Mouse (Mus musculus): ENCODE data around the gene Fis1. TPM values are rescaled to one million over a fixed set of nuclear protein-coding genes. Genes with fewer than 3 reads are reported as not detected.

Fis1 gene
- polyA plus RNA-seq, 1 experiment from 2014 or later = 280 TPM

DNA sequence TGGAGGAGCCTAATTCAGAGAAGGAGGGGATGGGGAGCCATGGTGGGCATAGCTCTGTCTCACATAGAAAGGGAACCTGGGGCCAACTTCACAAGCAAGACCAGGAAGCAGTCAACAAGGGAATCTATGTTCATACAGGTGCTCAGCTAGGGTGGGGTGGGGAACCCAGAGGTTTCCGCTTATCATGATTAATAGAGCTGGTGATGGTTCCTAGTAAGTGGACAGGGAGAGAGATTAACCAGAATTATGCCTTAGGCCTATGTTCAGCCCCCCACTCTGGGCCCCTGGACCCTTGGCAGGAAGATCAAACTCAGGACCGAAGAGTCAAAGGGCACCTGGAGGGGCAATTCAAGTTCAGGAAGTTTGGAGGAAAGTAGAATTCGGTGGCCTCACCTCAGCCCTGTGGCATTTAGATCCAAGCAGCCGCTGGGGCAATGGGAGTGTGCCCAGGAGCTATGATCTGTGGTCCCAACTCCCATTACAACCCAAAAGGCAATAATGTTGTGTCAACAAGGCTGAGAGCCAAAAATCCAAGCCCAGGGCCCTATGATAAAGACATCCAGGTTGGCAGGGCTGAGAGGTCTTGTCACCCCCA lies 13.9 kb downstream of the Fis1 start:
- no peak for TF ChIP-seq CTCF (IDR thresholded peaks at IDR 0.05)
- ATAC-seq = no peak
- no peaks in the 10 kb centered on the region for H3K27me3 ChIP-seq
- POLR2A ChIA-PET = interaction anchor here (0.7 kb wide), 2 partner anchors 13 to 20 kb away, joined by 3 read pairs; partner anchors contain the start of gene Plod3
- in situ Hi-C loops (cut with MboI; ENCODE audit: low pct_unique_long_range_greater_than_20kb) = no loop called here
- no peak for DNase-seq (ENCODE audit: low read depth, low spot score)
- CTCF ChIA-PET = interaction anchor here (1.6 to 4.0 kb wide), 2 partner anchors 13 to 37 kb away, joined by 4 to 14 read pairs; partner anchors contain the start of gene Fis1

DNA sequence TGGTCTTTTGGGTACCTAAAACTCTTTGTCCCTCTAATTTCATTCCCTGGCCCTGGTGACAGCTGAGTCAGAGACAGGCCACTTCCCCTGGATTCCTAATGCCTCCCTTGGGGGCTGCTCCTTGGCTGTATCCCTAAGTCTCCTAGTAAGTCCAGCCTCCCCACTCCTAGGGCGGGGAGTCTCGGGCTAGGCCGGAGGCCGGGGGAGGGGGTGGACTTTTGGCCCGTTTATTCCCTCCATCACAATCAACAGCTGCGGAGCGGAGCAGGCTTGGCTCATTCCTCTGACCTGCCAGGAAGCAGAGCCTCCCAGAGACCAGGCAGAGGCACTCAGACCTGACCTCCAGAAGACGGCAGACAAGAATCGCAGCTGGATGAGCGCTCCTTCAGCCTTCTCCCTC lies 14.5 kb downstream of the Fis1 start:
- ChIA-PET CTCF (interaction anchor here (1.2 to 4.0 kb wide), 4 partner anchors 8 to 38 kb away, joined by 3 to 32 read pairs (median 10); no protein-coding TSS in a partner anchor), POLR2A (no interaction called here)
- no peaks in the 10 kb centered on the region for H3K27me3 ChIP-seq
- in situ Hi-C loops (cut with MboI; ENCODE audit: low pct_unique_long_range_greater_than_20kb) = no loop called here
- TF ChIP-seq CTCF (IDR thresholded peaks at IDR 0.05) = no peak
- ATAC-seq (no peak), DNase-seq (ENCODE audit: low read depth, low spot score) (no peak)

DNA sequence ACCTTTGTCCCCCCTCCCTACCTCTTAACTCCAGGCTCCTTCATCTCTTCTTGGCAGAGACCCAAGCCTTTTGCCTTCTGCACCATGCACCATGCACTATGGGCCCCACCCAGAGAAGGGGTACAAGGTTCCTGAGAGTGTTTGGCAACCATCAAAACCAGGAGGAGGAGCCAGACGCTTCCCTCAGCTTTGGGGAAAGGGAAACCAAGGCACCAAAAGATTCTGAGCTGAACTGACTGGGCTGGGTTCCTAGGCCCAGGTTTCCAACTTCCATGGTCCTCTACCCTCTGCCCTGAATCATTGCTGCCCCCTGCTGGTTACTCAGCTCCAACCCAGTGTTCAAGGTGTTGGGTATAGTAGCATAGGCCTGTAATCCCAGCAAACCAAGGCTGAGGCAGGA lies 17.6 kb downstream of the Fis1 start:
- ChIA-PET CTCF (interaction anchor here (1.1 to 3.7 kb wide), 6 partner anchors 8 to 51 kb away, joined by 3 to 32 read pairs (median 6); partner anchors contain the start of gene Fis1), POLR2A (interaction anchor here (0.7 to 1.2 kb wide), 2 partner anchors 18 to 42 kb away, joined by 3 to 4 read pairs; partner anchors contain the start of gene Fis1)
- TF ChIP-seq CTCF (IDR thresholded peaks at IDR 0.05) = no peak
- in situ Hi-C loops (cut with MboI; ENCODE audit: low pct_unique_long_range_greater_than_20kb) = loop anchor here (5.0 kb wide), 1 partner anchor 48 kb away; no protein-coding TSS in a partner anchor
- ATAC-seq (peak; percentile 48), DNase-seq (ENCODE audit: low read depth, low spot score) (no peak)
- H3K27me3 ChIP-seq = no peaks in the 10 kb centered on the region

DNA sequence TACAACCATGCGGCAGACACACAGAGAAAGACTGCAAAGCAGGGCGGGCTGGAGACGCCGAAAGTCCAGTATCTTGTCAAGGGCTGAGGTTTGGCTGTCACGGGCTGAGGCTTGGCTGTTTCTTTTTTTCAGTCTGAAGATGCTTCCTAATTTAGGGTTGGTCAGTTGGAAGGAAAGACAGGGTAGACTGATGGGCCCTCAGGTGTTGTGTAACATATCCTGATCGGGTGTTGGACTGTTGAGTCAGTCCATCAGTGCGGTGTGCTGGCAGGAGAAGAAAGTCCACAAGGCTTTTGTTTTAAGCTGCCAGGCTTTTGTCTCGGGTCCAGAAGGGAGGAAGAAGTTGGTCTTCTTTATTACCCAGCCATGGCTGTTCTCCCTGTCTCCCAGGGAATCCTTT lies 20.6 kb downstream of the Fis1 start:
- TF ChIP-seq CTCF (IDR thresholded peaks at IDR 0.05) = no peak
- in situ Hi-C loops (cut with MboI; ENCODE audit: low pct_unique_long_range_greater_than_20kb) = loop anchor here (5.0 kb wide), 1 partner anchor 51 kb away; no protein-coding TSS in a partner anchor
- ChIA-PET POLR2A (interaction anchor here (0.7 kb wide), 1 partner anchor 44 kb away, joined by 3 read pairs; no protein-coding TSS in a partner anchor), CTCF (no interaction called here)
- no peaks in the 10 kb centered on the region for H3K27me3 ChIP-seq
- DNase-seq (ENCODE audit: low read depth, low spot score) = no peak
- no peak for ATAC-seq

DNA sequence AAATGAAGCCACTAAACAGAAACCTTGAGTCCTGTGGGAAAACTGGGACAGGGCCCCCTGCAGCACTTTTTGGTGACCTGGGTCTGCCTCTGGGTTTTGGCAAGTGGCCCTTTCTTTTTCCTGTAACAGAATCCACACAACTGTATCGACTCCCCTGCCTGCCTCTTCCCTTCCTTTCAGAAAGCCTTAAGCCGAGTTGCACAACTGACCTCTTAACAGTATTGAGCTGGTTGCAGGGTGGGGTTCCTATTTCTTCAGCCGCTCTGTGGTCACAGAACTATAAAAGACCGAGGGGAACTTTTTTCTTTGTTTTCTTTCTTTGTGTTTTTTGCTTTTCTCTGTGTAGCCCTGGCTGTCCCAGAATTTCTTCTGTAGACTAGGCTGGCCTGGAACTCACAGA lies 24.7 kb downstream of the Fis1 start:
- ATAC-seq (no peak), DNase-seq (ENCODE audit: low read depth, low spot score) (no peak)
- H3K27me3 ChIP-seq = no peaks in the 10 kb centered on the region
- in situ Hi-C loops (cut with MboI; ENCODE audit: low pct_unique_long_range_greater_than_20kb) = no loop called here
- CTCF ChIA-PET = interaction anchor here (1.9 kb wide), 1 partner anchor 42 kb away, joined by 4 read pairs; no protein-coding TSS in a partner anchor
- TF ChIP-seq CTCF (IDR thresholded peaks at IDR 0.05) = no peak
- POLR2A ChIA-PET = no interaction called here

DNA sequence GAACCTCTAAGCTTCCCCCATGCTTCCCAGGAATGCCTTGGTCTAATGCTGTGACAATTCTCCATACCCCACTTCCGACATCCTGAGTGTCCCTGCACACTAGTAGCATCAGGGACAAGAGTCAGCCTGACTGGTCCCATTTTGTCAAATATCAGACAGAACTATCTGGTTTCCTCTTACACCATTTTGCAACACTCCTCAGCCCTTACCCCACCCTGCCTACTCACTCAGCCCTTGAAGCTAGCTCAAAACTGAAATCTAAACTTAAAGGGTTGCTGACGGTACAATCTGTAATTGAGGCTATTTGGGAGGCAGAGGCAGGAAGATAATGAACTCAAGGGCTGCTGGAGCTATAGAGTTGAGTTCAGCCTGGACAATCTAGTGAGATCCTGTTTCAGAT lies 26.7 kb downstream of the Fis1 start:
- in situ Hi-C loops (cut with MboI; ENCODE audit: low pct_unique_long_range_greater_than_20kb) = no loop called here
- H3K27me3 ChIP-seq = no peaks in the 10 kb centered on the region
- ATAC-seq (no peak), DNase-seq (ENCODE audit: low read depth, low spot score) (no peak)
- TF ChIP-seq CTCF (IDR thresholded peaks at IDR 0.05) = no peak
- CTCF ChIA-PET = no interaction called here
- POLR2A ChIA-PET = interaction anchor here (1.5 kb wide), 1 partner anchor 13 kb away, joined by 3 read pairs; no protein-coding TSS in a partner anchor

DNA sequence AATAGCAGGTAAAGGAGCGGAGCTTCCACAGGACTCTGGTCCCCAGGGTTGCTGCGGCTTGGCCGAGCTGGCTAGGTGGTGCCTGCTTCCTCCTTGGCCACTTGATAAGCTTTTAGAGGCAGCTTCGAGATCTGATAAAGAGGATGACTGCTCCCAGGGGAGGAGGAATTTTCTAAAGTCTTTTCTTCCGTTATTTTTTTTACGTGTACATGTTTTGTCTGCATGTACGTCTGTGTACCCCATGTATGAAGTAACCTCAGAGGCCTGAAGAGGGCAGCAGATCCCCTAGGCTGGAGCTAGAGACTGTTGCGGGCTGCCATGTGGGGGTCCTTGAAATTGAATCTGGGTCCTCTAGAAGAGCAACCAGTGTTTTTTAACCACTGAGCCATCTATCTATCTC lies 27.9 kb downstream of the Fis1 start:
- no peak for DNase-seq (ENCODE audit: low read depth, low spot score)
- no peaks in the 10 kb centered on the region for H3K27me3 ChIP-seq
- in situ Hi-C loops (cut with MboI; ENCODE audit: low pct_unique_long_range_greater_than_20kb) = no loop called here
- ATAC-seq = no peak
- ChIA-PET CTCF (interaction anchor here (1.0 to 3.9 kb wide), 2 partner anchors 10 to 18 kb away, joined by 3 to 13 read pairs; no protein-coding TSS in a partner anchor), POLR2A (interaction anchor here (0.6 to 1.5 kb wide), 2 partner anchors 14 to 40 kb away, joined by 3 read pairs; no protein-coding TSS in a partner anchor)
- TF ChIP-seq CTCF (IDR thresholded peaks at IDR 0.05) = no peak

DNA sequence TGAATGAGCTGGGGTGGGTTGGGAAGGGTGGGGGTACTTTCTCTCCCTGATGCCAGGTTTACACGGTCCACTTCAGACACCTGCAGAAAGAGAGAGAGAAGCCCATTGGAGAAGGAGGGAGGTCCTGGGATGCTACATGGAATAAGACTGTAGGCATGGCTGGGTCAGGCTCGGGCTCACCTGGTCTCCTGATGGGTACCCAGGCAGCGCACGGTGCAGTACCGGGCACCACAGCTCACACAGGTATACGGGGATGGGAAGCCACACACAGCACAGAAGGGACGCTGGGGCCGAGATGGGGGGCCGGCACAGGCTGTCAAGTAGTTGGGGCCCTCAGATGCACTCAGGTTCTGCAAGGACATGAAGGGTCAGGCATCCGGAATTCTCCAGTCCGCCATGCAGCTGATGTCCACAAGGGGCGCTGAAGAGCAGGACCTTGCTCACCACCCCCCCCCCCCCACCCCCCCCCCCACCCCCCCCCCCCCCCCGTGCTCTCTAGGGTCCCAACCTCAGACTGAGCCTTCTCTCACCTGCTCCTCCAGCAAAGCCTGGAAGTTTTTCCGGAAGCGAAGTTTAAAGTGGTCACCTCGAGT lies 29.4 kb downstream of the Fis1 start:
- in situ Hi-C loops (cut with MboI; ENCODE audit: low pct_unique_long_range_greater_than_20kb) = no loop called here
- TF ChIP-seq CTCF (IDR thresholded peaks at IDR 0.05) = no peak
- no peaks in the 10 kb centered on the region for H3K27me3 ChIP-seq
- ChIA-PET CTCF (interaction anchor here (0.7 to 3.9 kb wide), 6 partner anchors 13 to 23 kb away, joined by 3 to 13 read pairs (median 3); no protein-coding TSS in a partner anchor), POLR2A (no interaction called here)
- ATAC-seq (no peak), DNase-seq (ENCODE audit: low read depth, low spot score) (no peak)

DNA sequence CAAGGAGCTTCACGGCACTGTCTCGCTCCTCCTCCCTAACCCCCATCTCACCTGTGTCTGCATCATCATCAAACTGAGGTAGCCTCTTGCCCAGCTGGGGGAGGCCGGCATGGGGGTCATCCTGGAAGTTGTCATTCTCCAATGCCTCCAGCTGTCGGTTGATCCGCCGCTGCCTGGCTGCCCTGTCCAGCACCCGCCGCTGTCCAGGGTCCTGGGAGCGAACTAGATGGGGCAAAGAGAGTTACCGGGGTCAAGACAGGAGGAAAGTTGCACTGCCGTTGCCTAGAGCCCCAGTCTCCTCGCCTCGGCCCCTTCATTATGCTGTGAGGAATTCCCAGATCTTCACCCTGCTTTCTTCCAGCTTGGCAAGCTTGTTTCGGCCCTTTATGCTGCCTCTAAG lies 31.8 kb downstream of the Fis1 start:
- CTCF ChIA-PET = interaction anchor here (1.3 kb wide), 1 partner anchor 15 kb away, joined by 3 read pairs; no protein-coding TSS in a partner anchor
- in situ Hi-C loops (cut with MboI; ENCODE audit: low pct_unique_long_range_greater_than_20kb) = no loop called here
- H3K27me3 ChIP-seq = no peaks in the 10 kb centered on the region
- POLR2A ChIA-PET = no interaction called here
- TF ChIP-seq CTCF (IDR thresholded peaks at IDR 0.05) = no peak
- ATAC-seq (no peak), DNase-seq (ENCODE audit: low read depth, low spot score) (no peak)

DNA sequence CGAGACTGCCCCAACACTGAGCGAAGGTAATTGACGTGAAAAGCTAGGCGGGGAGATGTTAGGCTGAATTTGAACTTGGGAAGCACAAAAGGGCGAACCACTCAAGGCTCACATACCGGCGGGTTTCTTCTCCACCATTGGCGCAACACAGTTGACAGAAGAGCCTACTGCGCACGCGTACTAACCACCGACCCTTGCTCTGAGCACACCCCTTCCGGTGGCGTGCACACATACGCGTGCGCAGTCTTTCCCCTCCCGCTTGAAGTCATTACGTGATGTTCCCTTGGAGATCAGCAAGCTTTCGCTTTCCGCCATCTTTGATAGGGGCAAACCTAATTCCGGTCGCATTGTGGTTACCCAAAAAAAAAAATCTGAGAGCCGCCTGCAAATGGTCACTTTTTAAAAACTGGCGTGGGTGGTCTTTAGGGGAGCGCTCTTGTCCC lies 33.6 kb downstream of the Fis1 start, which contains the start of gene Plod3:
Plod3 (plus strand) TSS at position 325 of the 443 bp plus-strand sequence.
- no peak for TF ChIP-seq CTCF (IDR thresholded peaks at IDR 0.05)
- H3K27me3 ChIP-seq = no peaks in the 10 kb centered on the region
- DNase-seq (ENCODE audit: low read depth, low spot score) (peak; percentile 97), ATAC-seq (peak; percentile 42)
- in situ Hi-C loops (cut with MboI; ENCODE audit: low pct_unique_long_range_greater_than_20kb) = no loop called here
- ChIA-PET POLR2A (interaction anchor here (0.5 to 1.4 kb wide), 8 partner anchors 20 to 352 kb away, joined by 3 to 4 read pairs (median 4); no protein-coding TSS in a partner anchor), CTCF (no interaction called here)
